Mouse (Mus musculus) lung, adult 2 months (tissue): ENCODE results near the gene Gm20388.

ENCODE experiments used
- CTCF ChIP-seq: fragments of 200-500 bp; IDR thresholded peaks from 2 replicates; pipeline ENCODE4 v1.5.1; 2011; ENCODE audit warnings: mild to moderate bottlenecking, low read length, control low read depth; ENCODE audit not compliant: insufficient read depth
- POLR2A ChIP-seq: fragments of 200-500 bp; IDR thresholded peaks from 2 replicates; pipeline ENCODE4 v1.6.1; 2011; ENCODE audit warnings: low read depth, mild to moderate bottlenecking, control low read depth, low read length, borderline replicate concordance; ENCODE audit errors: extremely low read depth

- TF ChIP-seq POLR2A (no peak), CTCF (no peak)
Measured at GRCm38 (mm10) chr8:122991368-122991767, 3080.7 kb downstream of the Gm20388 start.
